Mouse (Mus musculus): Measurements from ENCODE around the gene Elmo1. TPM values are rescaled to one million over a fixed set of nuclear protein-coding genes. Genes with fewer than 3 reads are reported as not detected.
A peak's percentile ranks its signal among the peaks of the same experiment; 100 is the strongest.

Elmo1 gene
- polyA plus RNA-seq, 1 experiment from 2014 or later: 11.9 TPM

DNA sequence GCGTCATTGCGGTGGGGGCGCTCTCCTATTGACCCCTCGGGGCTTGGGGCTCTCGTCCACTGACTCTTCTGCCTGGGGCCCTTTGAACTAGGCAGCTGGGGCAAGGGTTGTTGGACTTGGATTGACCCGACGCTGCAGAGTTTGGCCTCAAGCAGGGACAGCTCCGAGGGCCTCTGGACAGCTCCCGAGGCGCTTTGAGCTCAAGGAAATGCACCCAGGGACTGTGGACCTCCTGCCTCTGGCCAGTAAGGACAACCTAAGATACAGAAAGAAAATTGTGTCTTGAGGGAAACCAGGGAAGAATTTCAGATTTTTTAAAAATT lies 1.2 kb downstream of the Elmo1 start:
- ATAC-seq (ENCODE audit: insufficient read depth, low FRiP score): no peak
- Histone ChIP-seq H3K27me3 (ENCODE audit: control insufficient read depth, insufficient read depth, low read length) (no peaks in the 10 kb centered on the region), H3K9me3 (replicated peaks; ENCODE audit: control insufficient read depth, low read length) (no peaks in the 10 kb centered on the region), H3K36me3 (ENCODE audit: control insufficient read depth, insufficient read depth, low read length) (no peaks in the 10 kb centered on the region), H3K9ac (ENCODE audit: low read length) (peak overlapping the region; percentile 85), H3K4me2 (ENCODE audit: low read depth, low read length) (peak overlapping the region; percentile 88), H3K4me3 (replicated peaks; ENCODE audit: low read length) (peak overlapping the region; percentile 84), H3K27ac (ENCODE audit: low read length) (0 out of 2 replicates have a peak overlapping the region, but pooled peaks have one; percentile 80), H3K4me1 (ENCODE audit: control insufficient read depth, insufficient read depth, low read length) (peaks cover 4% of the 10 kb centered on the region; the same call in 1 of the 2 replicates)
- WGBS: under 1% methylated on average over 10 of the region's 10 CpGs

DNA sequence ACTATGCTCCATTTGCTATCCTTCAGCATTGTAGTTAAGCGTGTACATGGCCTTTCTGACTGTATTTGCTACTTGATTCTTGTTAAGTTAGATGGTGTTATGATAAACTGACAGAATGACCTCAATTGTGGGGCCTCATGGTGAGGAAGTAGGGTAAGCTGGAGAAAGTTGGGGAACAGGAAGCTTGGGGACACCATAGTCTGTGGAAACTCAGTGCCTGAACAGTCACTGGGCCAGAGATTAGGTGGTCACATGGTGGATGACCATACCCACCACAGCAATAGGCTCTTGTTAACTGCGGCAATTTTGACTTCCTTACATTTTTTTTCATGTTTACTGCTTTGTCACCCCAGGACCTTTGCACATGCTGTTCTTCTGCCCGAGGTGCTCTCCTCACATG lies 1.9 kb downstream of the Elmo1 start:
- WGBS: 82% methylated on average over 3 of the region's 3 CpGs
- Histone ChIP-seq H3K9me3 (replicated peaks; ENCODE audit: control insufficient read depth, low read length) (no peaks in the 10 kb centered on the region), H3K4me1 (ENCODE audit: control insufficient read depth, insufficient read depth, low read length) (peaks cover 4% of the 10 kb centered on the region; the same call in 1 of the 2 replicates), H3K36me3 (ENCODE audit: control insufficient read depth, insufficient read depth, low read length) (no peaks in the 10 kb centered on the region), H3K27me3 (ENCODE audit: control insufficient read depth, insufficient read depth, low read length) (no peaks in the 10 kb centered on the region), H3K27ac (ENCODE audit: low read length) (no peak overlapping the region), H3K9ac (ENCODE audit: low read length) (no peak overlapping the region), H3K4me2 (ENCODE audit: low read depth, low read length) (no peak overlapping the region), H3K4me3 (replicated peaks; ENCODE audit: low read length) (no peak overlapping the region)
- ATAC-seq (ENCODE audit: insufficient read depth, low FRiP score): no peak

DNA sequence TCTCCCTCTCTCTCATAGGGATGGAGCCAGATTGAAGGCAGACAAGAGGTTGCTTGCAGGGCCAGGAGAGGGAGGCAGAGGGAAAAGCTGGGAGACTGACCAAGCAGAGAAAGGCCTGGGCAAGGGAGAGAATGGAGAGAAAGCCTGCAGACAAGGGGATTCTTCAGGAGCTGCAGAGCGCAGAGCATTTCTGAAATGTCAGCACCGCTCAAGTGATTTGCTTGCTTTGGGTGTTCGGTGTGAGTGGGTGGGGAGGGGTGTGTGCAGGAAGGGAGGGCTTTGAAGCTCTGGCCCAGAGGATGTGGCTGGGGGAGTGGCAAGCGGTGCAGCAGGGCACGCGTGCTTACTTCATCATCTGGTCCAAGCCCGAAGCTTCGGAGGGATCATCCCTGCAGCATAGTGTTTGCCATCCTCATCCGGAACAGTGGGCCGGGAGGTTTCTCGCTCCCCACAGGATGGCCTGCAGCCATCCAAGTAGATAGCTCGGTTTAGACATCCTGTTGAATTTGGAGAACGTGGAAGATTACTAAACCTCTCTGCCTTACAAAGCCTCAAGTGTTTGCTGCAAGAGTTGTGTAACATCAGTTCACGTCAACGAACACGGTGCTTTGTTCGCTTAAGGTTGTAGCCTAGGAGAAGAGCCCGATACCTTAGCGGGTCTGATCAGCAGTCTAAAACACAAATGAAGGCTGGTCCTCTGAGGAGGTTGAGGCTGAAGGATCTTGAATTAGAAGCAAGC lies 3.1 kb downstream of the Elmo1 start:
- H3K4me2 ChIP-seq (ENCODE audit: low read depth, low read length): no peak overlapping the region
- no peak overlapping the region for H3K9ac ChIP-seq (ENCODE audit: low read length)
- no peaks in the 10 kb centered on the region for H3K27me3 ChIP-seq (ENCODE audit: control insufficient read depth, insufficient read depth, low read length)
- H3K27ac ChIP-seq (ENCODE audit: low read length): no peak overlapping the region
- no peaks in the 10 kb centered on the region for H3K36me3 ChIP-seq (ENCODE audit: control insufficient read depth, insufficient read depth, low read length)
- ATAC-seq (ENCODE audit: insufficient read depth, low FRiP score): no peak
- 63% methylated on average over 19 of the region's 19 CpGs for WGBS
- H3K4me3 ChIP-seq (replicated peaks; ENCODE audit: low read length): no peak overlapping the region
- peaks cover 4% of the 10 kb centered on the region; the same call in 1 of the 2 replicates for H3K4me1 ChIP-seq (ENCODE audit: control insufficient read depth, insufficient read depth, low read length)
- H3K9me3 ChIP-seq (replicated peaks; ENCODE audit: control insufficient read depth, low read length): no peaks in the 10 kb centered on the region

DNA sequence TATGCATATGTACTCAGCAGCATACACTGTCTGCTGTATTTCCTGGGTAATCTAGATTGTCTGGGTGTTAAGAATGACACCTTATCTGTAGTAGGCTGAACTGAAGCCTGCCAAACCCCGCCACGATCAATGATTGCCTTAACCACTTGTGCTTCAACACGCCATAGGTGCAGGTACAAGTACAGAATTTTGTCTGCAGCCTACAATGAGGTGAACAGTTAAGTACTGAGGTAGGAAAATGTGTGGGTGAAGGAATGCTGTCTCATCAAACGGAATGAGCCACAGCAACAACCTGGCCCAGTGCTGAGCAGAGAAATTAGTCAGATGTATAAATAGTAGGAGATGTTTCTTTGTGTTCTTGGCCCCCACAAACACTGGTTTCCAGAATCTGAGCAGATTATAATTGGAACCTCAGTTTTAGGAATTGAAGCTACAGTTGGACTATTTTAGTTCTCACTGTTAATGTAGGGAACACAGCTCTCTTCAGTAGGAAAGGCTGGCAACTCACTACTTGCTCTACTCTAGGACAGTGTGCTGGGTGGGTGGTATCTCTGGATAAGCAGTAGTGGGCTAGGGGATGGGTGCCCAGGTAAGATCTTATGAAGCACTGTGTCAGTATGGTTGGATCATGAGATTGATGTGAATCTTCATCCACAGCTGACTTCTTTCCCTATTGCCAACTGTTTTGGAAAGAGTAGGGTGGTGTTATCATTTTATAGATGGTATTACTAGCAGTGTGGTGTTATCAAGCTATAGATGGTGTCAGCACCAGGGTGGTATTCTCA lies 4.7 kb downstream of the Elmo1 start:
- Histone ChIP-seq H3K9ac (ENCODE audit: low read length) (no peak overlapping the region), H3K9me3 (replicated peaks; ENCODE audit: control insufficient read depth, low read length) (no peaks in the 10 kb centered on the region), H3K4me2 (ENCODE audit: low read depth, low read length) (no peak overlapping the region), H3K4me3 (replicated peaks; ENCODE audit: low read length) (no peak overlapping the region), H3K4me1 (ENCODE audit: control insufficient read depth, insufficient read depth, low read length) (peaks cover 8% of the 10 kb centered on the region; the same call in 1 of the 2 replicates), H3K27ac (ENCODE audit: low read length) (no peak overlapping the region), H3K36me3 (ENCODE audit: control insufficient read depth, insufficient read depth, low read length) (no peaks in the 10 kb centered on the region), H3K27me3 (ENCODE audit: control insufficient read depth, insufficient read depth, low read length) (no peaks in the 10 kb centered on the region)
- WGBS: 82% methylated on average over 4 of the region's 4 CpGs
- no peak for ATAC-seq (ENCODE audit: insufficient read depth, low FRiP score)

DNA sequence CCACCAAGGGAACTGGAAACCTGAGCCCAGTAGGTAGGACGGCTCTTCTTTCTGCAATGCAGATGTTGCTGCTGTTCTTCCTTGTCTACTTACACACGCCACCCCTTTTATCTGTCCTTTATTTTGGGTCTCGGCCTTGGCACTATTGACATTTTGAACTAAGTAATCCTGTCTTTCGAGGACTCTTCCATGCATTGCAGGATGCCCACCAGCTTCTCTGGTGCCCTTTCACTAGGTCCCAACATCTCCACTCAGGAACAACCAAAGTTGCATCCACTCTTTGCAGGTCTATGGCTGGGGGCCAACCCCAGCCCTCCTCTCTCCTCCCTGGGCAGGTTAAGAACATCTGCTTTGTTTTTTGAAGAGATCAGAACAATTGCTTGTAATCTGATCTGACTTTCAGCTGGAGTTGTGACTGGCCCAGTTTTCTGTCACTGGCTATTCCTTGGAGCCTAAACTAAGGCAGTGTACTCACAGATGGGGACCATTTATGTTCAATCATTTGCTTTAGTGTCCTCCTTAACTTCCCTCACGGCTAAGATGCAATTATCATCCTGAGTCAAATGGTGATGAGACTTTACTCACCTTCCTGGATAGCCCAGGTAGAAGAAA lies 6.7 kb downstream of the Elmo1 start:
- Histone ChIP-seq H3K9ac (ENCODE audit: low read length) (no peak overlapping the region), H3K27ac (ENCODE audit: low read length) (no peak overlapping the region), H3K4me1 (ENCODE audit: control insufficient read depth, insufficient read depth, low read length) (peaks cover 6% of the 10 kb centered on the region; the same call in 1 of the 2 replicates), H3K4me3 (replicated peaks; ENCODE audit: low read length) (no peak overlapping the region), H3K9me3 (replicated peaks; ENCODE audit: control insufficient read depth, low read length) (no peaks in the 10 kb centered on the region), H3K36me3 (ENCODE audit: control insufficient read depth, insufficient read depth, low read length) (no peaks in the 10 kb centered on the region), H3K27me3 (ENCODE audit: control insufficient read depth, insufficient read depth, low read length) (no peaks in the 10 kb centered on the region), H3K4me2 (ENCODE audit: low read depth, low read length) (no peak overlapping the region)
- WGBS: 70% methylated on average over 5 of the region's 5 CpGs
- ATAC-seq (ENCODE audit: insufficient read depth, low FRiP score): no peak

DNA sequence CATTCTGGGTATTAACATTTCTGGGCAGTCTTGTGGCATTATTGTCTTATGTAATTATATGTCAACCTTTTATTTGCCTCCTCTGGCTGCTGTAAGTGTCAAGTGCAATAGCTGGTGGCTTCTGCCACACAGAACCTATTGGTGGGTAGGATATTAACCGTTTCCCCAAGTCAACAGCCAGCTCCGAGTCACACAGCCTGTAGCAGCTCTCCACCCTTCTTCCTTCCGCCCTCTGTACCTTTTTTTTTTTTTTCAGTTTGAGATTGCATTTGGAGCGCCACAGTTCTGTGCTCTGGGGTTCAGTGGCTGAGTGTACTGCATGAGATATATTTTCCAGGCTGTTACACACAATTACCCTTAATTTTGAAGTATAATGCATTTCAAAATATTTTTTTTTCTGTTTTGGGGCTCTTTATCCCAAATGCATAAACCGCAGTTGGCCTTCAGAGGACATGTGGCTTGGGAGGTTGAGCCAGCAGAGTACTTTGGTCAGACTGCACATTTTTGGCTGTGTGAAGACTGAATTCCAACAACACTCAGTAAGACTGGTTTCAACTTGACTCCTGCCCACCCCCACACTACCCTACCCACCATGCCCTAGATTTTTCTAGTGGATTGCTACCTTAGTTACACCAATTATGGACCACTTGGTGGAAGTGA lies 7.7 kb downstream of the Elmo1 start:
- Histone ChIP-seq H3K4me1 (ENCODE audit: control insufficient read depth, insufficient read depth, low read length) (peaks cover 6% of the 10 kb centered on the region; the same call in 1 of the 2 replicates), H3K4me3 (replicated peaks; ENCODE audit: low read length) (no peak overlapping the region), H3K4me2 (ENCODE audit: low read depth, low read length) (no peak overlapping the region), H3K36me3 (ENCODE audit: control insufficient read depth, insufficient read depth, low read length) (no peaks in the 10 kb centered on the region), H3K27ac (ENCODE audit: low read length) (no peak overlapping the region), H3K9me3 (replicated peaks; ENCODE audit: control insufficient read depth, low read length) (no peaks in the 10 kb centered on the region), H3K9ac (ENCODE audit: low read length) (no peak overlapping the region), H3K27me3 (ENCODE audit: control insufficient read depth, insufficient read depth, low read length) (no peaks in the 10 kb centered on the region)
- ATAC-seq (ENCODE audit: insufficient read depth, low FRiP score): no peak
- WGBS: 61% methylated on average over 5 of the region's 5 CpGs

DNA sequence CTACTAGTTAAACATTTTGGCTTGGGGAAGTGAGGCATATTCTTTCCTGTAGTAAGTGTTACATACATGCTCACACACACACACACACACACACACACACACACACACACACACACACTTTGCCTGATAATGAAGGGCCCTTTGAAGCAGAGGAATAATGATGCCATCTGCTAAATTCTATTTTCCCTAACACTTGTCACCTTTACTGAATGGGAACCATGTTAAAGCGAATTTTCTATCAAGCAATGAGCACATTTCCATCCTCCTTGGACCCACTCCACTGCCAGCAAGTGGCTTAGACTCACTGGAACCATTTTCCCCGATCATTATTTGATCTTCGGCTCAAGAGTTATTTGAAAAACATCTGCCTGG lies 8.2 kb downstream of the Elmo1 start:
- WGBS: 71% methylated on average over 3 of the region's 3 CpGs
- H3K4me1 ChIP-seq (ENCODE audit: control insufficient read depth, insufficient read depth, low read length): peaks cover 6% of the 10 kb centered on the region; the same call in 1 of the 2 replicates
- H3K9ac ChIP-seq (ENCODE audit: low read length): no peak overlapping the region
- H3K27me3 ChIP-seq (ENCODE audit: control insufficient read depth, insufficient read depth, low read length): no peaks in the 10 kb centered on the region
- no peak overlapping the region for H3K27ac ChIP-seq (ENCODE audit: low read length)
- no peak for ATAC-seq (ENCODE audit: insufficient read depth, low FRiP score)
- H3K36me3 ChIP-seq (ENCODE audit: control insufficient read depth, insufficient read depth, low read length): no peaks in the 10 kb centered on the region
- no peak overlapping the region for H3K4me2 ChIP-seq (ENCODE audit: low read depth, low read length)
- no peaks in the 10 kb centered on the region for H3K9me3 ChIP-seq (replicated peaks; ENCODE audit: control insufficient read depth, low read length)
- no peak overlapping the region for H3K4me3 ChIP-seq (replicated peaks; ENCODE audit: low read length)

DNA sequence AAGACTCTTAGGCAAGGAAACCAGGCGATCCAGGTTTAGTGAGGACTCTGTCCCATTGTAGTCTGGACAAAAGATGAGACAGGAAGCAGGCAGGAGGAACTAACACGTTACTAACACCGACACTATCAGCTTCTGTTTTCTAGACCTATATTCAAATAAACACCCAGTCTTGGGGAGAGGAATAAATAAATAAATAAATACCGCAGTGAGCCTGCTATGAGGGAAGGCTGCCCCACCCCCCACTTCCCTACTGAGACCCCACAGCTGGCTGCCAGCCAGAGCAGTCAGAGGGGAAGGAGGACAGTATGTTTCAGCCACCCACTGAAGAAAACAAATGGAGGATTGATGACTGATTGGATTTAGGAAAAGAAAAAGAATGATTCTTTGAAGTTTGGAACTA lies 9.2 kb downstream of the Elmo1 start:
- H3K4me2 ChIP-seq (ENCODE audit: low read depth, low read length): no peak overlapping the region
- no peak for ATAC-seq (ENCODE audit: insufficient read depth, low FRiP score)
- H3K27ac ChIP-seq (ENCODE audit: low read length): peak overlapping the region; percentile 34; the same call in 1 of the 2 replicates
- no peaks in the 10 kb centered on the region for H3K36me3 ChIP-seq (ENCODE audit: control insufficient read depth, insufficient read depth, low read length)
- WGBS: 22% methylated on average over 4 of the region's 4 CpGs
- H3K4me1 ChIP-seq (ENCODE audit: control insufficient read depth, insufficient read depth, low read length): peaks cover 6% of the 10 kb centered on the region; the same call in 1 of the 2 replicates
- no peaks in the 10 kb centered on the region for H3K27me3 ChIP-seq (ENCODE audit: control insufficient read depth, insufficient read depth, low read length)
- no peak overlapping the region for H3K9ac ChIP-seq (ENCODE audit: low read length)
- no peak overlapping the region for H3K4me3 ChIP-seq (replicated peaks; ENCODE audit: low read length)
- H3K9me3 ChIP-seq (replicated peaks; ENCODE audit: control insufficient read depth, low read length): no peaks in the 10 kb centered on the region
